Mouse (Mus musculus) v-Abl transformed pro-B cells (cell line): ENCODE measurements around the gene Gas2.

Experiments used
- in situ Hi-C, 2 experiments: fragments of 400-800 bp; cut with MboI; formaldehyde crosslinking; loops; one replicate each; pipeline ENCODE4 v1.15.1; 2025; ENCODE audit not compliant: unreplicated experiment in 2 of 2

The Gas2 gene

DNA sequence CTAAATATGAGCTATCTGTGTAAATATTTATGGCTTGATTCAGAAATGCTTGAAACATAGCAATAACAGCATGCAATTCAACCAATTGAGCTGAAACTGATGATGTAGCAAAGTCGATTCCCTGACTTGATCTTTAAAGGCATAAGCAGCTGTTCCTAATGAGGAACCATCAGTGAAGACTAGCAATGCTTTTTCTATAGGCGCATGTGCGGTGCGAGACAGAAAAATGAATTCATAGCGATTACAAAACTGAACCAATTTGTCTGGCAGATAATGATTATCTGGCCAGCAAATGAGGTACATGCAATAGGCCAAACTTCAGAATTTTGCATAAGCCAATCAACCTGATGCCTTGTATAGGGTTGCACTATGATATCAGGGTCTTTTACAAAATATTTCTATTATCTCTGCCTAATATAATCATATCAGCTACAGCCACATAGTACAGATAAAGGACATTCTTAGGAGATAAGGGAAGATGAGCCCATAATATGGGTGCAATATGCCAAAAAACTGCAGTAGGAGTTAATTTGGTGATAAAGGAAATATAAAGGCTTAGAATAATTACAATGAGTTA lies 162.3 kb downstream of the Gas2 start:
- in situ Hi-C loops = loop anchor here in 1 of 2 experiments (25.0 kb wide), 1 partner anchor 888 kb away; no protein-coding TSS in a partner anchor

GRCm38 (mm10) chr7:52037600-52038582 lies 176.1 kb downstream of the Gas2 start:
- in situ Hi-C loops = no loop called here
